Mouse (Mus musculus) neural tube, embryonic 13.5 days (tissue): ENCODE measurements around the gene Clcn1. TPM values are rescaled to one million over a fixed set of nuclear protein-coding genes. Genes with fewer than 3 reads are reported as not detected.

Experiments used
- ATAC-seq: fragments of 200-750 bp; cut with Nextera tagmentation; 2 replicates; pipeline ENCODE4 v1.8.0; 2017; ENCODE audit warnings: low read depth, mild to moderate bottlenecking, moderate TSS enrichment, moderate library complexity
- H3K27ac ChIP-seq: fragments of 300-500 bp; sonication (generic); replicated peaks from 2 replicates; pipeline ENCODE4 v1.5.1; 2015; ENCODE audit warnings: moderate library complexity, mild to moderate bottlenecking, inconsistent platforms
- H3K27me3 ChIP-seq: fragments of 300-500 bp; sonication (generic); 2 replicates; pipeline ENCODE4 v1.6.1; 2015; ENCODE audit warnings: mild to moderate bottlenecking, inconsistent platforms
- H3K36me3 ChIP-seq: fragments of 300-500 bp; sonication (generic); 2 replicates; pipeline ENCODE4 v1.6.1; 2015; ENCODE audit warnings: mild to moderate bottlenecking, inconsistent platforms
- H3K4me1 ChIP-seq: fragments of 300-500 bp; sonication (generic); replicated peaks from 2 replicates; pipeline ENCODE4 v1.6.1; 2015; ENCODE audit warnings: inconsistent platforms
- H3K4me2 ChIP-seq: fragments of 300-500 bp; sonication (generic); 2 replicates; pipeline ENCODE4 v1.6.1; 2015; ENCODE audit warnings: inconsistent platforms, mild to moderate bottlenecking, moderate library complexity
- H3K4me3 ChIP-seq: fragments of 300-500 bp; sonication (generic); 2 replicates; pipeline ENCODE4 v1.5.1; 2015; ENCODE audit warnings: mild to moderate bottlenecking, inconsistent platforms
- H3K9ac ChIP-seq: fragments of 300-500 bp; sonication (generic); 2 replicates; pipeline ENCODE4 v1.6.1; 2015; ENCODE audit warnings: moderate library complexity, mild to moderate bottlenecking, inconsistent platforms
- H3K9me3 ChIP-seq: fragments of 300-500 bp; sonication (generic); 2 replicates; pipeline ENCODE4 v1.6.1; 2016; ENCODE audit warnings: inconsistent platforms
- WGBS: fragments of 180-500 bp; shearing (Covaris S2); methylation state at CpG from one replicate; pipeline ENCODE4 v1.1.7; 2015; 5-methylcytosine and 5-hydroxymethylcytosine counted together
- polyA plus RNA-seq: library from polyadenylated mRNA; unstranded; fragments of >200 nt; fragmentation: Nextera tagmentation; extraction: Ambion mirVana; gene quantifications from 2 replicates; pipeline ENCODE4 v1.2.1, GENCODE M21; 2015

The Clcn1 gene
- polyA plus RNA-seq, 1 experiment from 2014 or later: 2.0 TPM

DNA sequence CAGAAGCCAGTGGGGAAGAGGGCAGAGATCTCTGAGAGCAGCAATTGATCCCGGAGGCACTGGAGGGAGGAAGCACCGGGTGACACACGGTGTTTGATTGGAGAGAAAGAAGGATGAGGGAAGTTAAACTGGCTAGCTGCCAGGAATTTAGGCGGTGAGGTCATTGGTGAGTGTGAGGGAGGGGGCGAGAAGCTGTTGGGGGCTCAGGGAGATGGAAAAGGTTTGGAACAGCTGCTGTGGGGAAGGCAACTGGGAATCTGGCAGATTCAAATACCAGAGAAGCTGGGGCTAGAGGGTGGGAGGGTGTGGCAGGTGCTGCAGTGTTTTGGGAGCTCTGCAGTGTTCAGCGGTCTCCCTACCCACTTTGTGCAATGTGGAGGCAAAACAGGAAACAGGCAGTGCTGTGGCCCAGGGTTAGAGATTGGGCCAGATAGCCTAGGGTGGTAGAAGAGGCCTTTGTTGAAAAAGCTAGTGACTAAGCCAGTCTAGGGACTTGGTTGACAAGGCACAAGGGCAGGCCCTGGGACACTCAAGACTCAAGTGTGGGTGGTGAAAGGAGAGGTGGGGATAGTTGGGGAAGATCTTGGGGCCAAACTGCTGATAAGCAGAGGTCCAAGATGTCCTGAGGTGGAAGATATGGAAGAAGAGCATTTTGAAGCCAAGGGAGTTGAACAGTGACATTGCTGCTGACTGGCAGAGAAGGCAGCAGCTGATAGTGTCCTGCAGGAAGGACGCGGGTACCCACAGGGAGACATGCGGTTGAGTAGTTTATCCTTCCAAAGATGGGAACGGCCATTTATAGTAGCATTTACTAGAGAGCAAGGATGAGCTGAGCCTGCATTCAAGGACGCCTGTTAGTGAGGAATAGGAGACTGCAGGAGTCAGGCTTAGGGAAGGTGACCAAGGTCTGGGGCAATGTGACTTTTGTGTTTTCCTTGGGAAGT lies 67.9 kb downstream of the Clcn1 start:
- Histone ChIP-seq H3K9me3 (no peaks in the 10 kb centered on the region), H3K4me3 (no peak overlapping the region), H3K9ac (no peak overlapping the region), H3K4me1 (peaks cover 47% of the 10 kb centered on the region), H3K4me2 (peak overlapping the region; percentile 4; the same call in 1 of the 2 replicates), H3K27ac (no peak overlapping the region), H3K36me3 (peaks cover 57% of the 10 kb centered on the region), H3K27me3 (no peaks in the 10 kb centered on the region)
- no peak for ATAC-seq
- 59% methylated on average over 11 of the region's 11 CpGs for WGBS

DNA sequence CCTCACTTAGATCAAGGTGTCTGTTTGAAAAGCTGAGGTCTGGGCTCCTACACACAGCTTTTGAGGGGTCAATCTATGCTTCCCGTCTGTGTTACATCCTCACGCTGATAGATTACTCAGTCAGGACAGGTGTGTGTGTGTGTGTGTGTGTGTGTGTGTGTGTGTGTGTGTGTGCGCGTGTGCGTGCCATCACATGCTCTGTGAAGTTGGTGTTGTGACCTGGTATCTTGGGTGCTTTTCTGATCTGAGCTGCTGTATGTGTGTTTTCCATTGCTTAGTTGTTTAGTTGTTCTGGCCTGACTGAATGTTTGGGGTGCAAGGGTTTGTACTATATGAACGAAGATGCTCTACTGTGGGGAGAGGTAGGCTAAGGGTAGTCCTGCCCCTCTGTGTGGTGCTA lies 68.9 kb downstream of the Clcn1 start:
- ATAC-seq: no peak
- WGBS: 95% methylated on average over 6 of the region's 6 CpGs
- no peak overlapping the region for H3K9ac ChIP-seq
- peaks cover 68% of the 10 kb centered on the region for H3K36me3 ChIP-seq
- no peaks in the 10 kb centered on the region for H3K9me3 ChIP-seq
- no peak overlapping the region for H3K4me3 ChIP-seq
- H3K27ac ChIP-seq: no peak overlapping the region
- no peak overlapping the region for H3K4me2 ChIP-seq
- H3K4me1 ChIP-seq: peaks cover 46% of the 10 kb centered on the region
- no peaks in the 10 kb centered on the region for H3K27me3 ChIP-seq

DNA sequence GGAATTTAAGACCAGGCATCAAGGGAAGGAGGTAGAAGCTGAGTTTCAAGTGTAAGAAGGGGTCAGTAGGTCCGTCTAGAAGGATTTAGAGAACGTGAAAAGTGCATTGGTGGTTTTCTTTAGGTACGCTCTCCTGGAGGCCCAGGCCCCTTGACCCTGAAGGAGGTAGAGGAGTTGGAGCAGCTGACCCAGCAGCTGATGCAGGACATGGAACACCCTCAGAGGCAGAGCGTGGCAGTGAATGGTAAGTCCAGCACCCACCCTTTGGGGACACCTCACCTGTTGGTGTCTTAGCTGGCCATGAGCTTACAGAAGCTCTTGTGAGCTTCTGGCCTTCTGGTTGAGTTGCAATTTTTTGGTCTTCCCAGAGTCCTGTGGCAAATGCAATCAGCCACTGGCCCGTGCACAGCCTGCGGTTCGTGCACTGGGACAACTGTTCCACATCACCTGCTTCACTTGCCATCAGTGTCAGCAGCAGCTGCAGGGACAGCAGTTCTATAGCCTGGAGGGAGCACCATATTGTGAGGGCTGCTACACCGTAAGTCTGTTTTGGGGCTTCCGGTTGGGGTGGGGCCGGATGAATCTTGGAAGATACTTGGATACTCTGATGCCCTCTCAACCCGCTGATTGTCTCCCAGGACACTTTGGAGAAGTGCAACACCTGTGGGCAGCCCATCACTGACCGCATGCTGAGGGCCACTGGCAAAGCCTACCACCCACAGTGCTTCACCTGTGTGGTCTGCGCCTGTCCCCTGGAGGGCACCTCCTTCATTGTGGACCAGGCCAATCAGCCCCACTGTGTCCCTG lies 69.5 kb downstream of the Clcn1 start:
- Histone ChIP-seq H3K4me3 (no peak overlapping the region), H3K36me3 (peaks cover 71% of the 10 kb centered on the region), H3K27ac (no peak overlapping the region), H3K27me3 (no peaks in the 10 kb centered on the region), H3K4me2 (no peak overlapping the region), H3K9me3 (no peaks in the 10 kb centered on the region), H3K4me1 (peaks cover 40% of the 10 kb centered on the region), H3K9ac (no peak overlapping the region)
- no peak for ATAC-seq
- WGBS: 93% methylated on average over 13 of the region's 13 CpGs

DNA sequence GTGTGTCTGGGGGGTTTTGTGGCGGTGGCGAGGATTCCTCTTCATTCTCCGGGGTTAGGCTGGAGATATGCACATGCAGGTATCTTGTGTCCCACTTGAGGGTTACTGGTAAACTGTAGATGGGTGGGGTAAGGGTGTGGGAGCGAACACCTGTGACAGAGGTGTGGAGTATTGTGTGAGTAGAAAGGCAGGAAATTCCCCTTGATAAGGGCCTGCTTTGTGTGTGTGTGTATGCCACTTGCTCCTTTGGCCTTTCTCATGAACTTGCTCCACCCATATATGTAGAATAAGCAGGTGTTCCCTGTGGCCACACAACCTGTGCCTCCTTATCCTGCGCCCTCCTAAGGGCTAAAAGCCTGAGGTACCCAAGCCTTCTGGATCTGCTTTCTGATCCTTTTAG lies 70.4 kb downstream of the Clcn1 start:
- 95% methylated on average over 5 of the region's 5 CpGs for WGBS
- Histone ChIP-seq H3K9ac (no peak overlapping the region), H3K4me1 (peaks cover 31% of the 10 kb centered on the region), H3K4me2 (no peak overlapping the region), H3K27me3 (no peaks in the 10 kb centered on the region), H3K4me3 (no peak overlapping the region), H3K27ac (no peak overlapping the region), H3K9me3 (no peaks in the 10 kb centered on the region), H3K36me3 (peaks cover 70% of the 10 kb centered on the region)
- ATAC-seq: no peak

DNA sequence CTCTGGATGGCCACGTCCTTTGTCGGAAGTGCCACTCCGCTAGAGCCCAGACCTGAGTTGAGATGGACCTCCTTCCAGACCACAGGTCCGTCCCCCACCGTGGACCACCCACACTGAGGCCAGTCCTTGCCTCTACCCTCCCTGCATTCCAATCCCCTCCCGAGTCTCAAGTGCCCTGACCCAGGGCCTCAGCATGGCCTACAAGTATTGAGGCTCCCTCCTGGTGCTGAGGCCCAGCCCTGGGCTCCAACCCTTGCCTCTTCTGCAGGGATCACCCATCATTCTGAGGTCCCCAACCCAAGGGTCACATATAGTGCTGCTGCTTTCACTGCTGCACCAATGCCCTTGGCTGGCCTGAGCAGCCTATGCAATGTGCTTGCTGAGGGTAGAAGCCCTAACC lies 71.4 kb downstream of the Clcn1 start:
- H3K4me1 ChIP-seq: peaks cover 21% of the 10 kb centered on the region
- no peaks in the 10 kb centered on the region for H3K27me3 ChIP-seq
- no peaks in the 10 kb centered on the region for H3K9me3 ChIP-seq
- no peak overlapping the region for H3K4me3 ChIP-seq
- no peak for ATAC-seq
- no peak overlapping the region for H3K4me2 ChIP-seq
- 48% methylated on average over 6 of the region's 6 CpGs for WGBS
- peaks cover 66% of the 10 kb centered on the region for H3K36me3 ChIP-seq
- H3K27ac ChIP-seq: no peak overlapping the region
- H3K9ac ChIP-seq: no peak overlapping the region; the same call in 1 of the 2 replicates

DNA sequence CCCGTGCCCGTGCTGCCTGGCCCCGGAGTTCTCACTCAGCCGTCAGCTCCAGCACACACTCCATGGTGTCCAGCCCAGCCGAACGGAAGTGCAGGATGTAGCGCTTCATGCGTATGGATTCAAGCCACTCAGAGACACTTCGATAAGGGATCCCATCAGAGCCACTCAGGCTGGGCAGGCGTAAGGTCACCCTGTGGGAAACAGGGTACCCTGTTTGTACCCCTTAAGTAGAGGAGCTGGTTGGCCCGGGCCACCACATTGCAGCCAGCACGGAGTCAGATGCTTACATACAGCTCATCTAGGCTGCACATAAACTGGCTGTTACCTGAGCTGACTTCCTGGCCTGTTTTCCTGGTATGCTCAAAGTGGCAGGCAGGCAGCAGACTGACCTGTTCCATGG lies 72.4 kb downstream of the Clcn1 start:
- peaks cover 11% of the 10 kb centered on the region for H3K4me1 ChIP-seq
- H3K9ac ChIP-seq: no peak overlapping the region
- H3K9me3 ChIP-seq: no peaks in the 10 kb centered on the region
- no peak overlapping the region for H3K27ac ChIP-seq
- H3K4me2 ChIP-seq: no peak overlapping the region
- ATAC-seq: no peak
- WGBS: 94% methylated on average over 12 of the region's 12 CpGs
- no peak overlapping the region for H3K4me3 ChIP-seq
- no peaks in the 10 kb centered on the region for H3K27me3 ChIP-seq
- peaks cover 66% of the 10 kb centered on the region for H3K36me3 ChIP-seq

DNA sequence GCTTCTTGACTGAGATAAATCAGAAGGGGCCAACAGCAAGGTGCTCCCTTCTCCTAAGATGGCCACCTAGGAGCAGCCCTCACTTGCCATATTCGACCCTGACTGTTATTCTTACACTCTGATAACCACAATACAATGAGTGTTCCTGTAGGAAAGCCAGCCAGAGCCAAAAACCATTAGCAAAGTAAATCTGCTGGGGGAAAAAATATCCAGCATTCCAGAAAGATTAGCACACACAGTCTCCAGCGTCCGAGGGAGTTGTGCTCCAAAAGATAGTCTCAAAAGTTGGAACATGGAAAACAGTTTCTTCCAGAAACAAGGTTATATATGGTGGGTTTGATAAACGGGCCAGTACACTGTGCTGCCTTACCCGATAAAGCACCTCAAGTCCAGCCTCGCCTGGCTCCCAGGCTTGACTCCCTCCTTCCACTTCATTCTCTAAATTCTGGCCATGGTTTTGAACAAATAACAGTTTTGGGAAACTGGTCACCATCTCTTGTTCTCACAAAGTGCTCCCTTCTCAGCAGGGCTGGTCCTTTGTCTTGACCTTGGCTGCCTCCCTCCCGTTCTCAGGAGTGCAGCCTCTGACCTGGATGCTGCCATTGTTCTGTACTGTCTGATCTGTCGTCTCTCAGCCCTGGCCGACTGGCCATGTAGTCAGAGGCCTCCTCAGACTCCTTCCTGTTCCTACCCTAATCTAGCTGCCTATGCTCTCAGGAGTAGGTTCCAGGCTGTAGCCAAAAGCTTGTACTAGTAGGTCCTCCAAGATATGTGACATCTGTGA lies 73.1 kb downstream of the Clcn1 start:
- H3K4me3 ChIP-seq: no peak overlapping the region
- WGBS: 78% methylated on average over 9 of the region's 9 CpGs
- peaks cover 4% of the 10 kb centered on the region for H3K4me1 ChIP-seq

DNA sequence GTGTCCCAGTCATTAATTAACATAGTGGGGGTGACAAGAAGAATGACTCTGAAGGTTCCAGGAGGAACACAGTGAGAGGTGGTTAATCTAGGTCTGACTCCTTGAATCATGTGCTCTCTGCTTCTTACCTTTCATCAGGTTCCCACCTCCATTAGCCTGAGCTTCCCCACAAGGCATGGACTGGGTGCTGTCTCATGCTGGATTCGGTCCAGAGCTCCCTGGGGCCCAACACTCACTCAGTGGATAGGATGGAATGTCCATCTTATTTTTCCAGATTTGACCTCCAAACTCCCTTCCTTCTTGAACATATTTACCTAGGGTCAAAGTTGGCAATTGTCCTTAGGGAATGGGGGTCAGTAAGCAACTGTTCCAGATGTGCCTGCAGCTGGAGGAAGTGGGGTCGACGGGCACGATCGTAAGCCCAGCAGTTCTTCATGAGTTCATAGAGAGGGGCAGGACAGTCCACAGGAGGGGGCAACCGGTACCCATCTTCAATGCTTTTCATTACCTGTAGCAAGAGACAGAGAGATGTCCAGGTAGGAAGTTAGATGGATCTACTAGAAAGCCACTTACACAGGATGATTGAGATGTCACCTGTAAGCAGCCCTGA lies 73.9 kb downstream of the Clcn1 start:
- Histone ChIP-seq H3K9ac (no peak overlapping the region), H3K36me3 (peaks cover 58% of the 10 kb centered on the region)

More for the DNA sequence above, 73.1 kb downstream of the Clcn1 start:
- Histone ChIP-seq H3K9me3 (no peaks in the 10 kb centered on the region), H3K9ac (no peak overlapping the region), H3K27ac (no peak overlapping the region), H3K27me3 (no peaks in the 10 kb centered on the region), H3K36me3 (peaks cover 66% of the 10 kb centered on the region), H3K4me2 (no peak overlapping the region)
- ATAC-seq: no peak

DNA sequence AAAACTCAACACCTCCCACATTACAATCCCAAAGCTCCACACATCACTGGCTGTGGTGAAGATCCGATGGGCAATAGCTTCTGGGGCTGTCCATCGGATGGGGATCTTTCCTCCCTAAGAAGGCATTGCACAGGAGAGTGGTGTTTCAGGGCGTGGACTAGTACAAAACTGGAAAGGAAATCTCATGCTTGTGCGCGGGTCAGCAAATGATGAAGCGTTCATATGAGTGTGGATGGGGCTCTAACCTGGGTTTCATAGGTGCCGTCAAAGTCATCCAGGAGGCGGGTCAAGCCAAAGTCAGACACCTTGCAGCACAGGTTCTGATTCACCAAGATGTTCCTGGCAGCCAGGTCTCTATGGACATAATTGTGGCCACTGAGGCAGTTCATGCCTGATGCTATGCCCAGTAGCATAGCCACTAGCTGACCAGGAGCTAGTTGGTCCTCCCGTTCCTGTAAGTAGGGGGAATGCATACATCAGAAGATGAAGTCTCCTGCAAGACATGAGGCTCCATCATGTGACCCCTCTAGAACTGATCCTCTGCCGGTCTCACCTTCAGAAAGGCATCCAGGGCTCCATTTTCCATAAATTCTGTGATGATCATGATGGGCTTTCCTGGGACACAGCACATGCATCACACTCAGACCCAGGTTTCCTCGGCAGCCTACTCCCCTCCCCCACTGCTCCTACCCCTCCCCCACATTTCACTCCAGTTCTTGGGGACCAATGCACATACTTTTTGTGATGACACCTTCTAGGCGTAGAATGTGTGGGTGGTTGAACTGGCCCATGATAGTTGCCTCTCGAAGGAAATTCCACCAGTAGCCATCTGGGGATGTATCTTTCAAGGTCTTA lies 74.8 kb downstream of the Clcn1 start:
- no peaks in the 10 kb centered on the region for H3K27me3 ChIP-seq
- H3K9me3 ChIP-seq: no peaks in the 10 kb centered on the region
- H3K36me3 ChIP-seq: peaks cover 48% of the 10 kb centered on the region
- H3K9ac ChIP-seq: no peak overlapping the region
- H3K27ac ChIP-seq: no peak overlapping the region
- H3K4me3 ChIP-seq: no peak overlapping the region
- H3K4me1 ChIP-seq: no peaks in the 10 kb centered on the region
- 91% methylated on average over 13 of the region's 13 CpGs for WGBS
- H3K4me2 ChIP-seq: no peak overlapping the region
- ATAC-seq: no peak

More for the DNA sequence above, 73.9 kb downstream of the Clcn1 start:
- H3K27me3 ChIP-seq: no peaks in the 10 kb centered on the region
- H3K4me2 ChIP-seq: no peak overlapping the region
- WGBS: 95% methylated on average over 6 of the region's 6 CpGs
- ATAC-seq: no peak
- no peak overlapping the region for H3K4me3 ChIP-seq
- H3K27ac ChIP-seq: no peak overlapping the region
- H3K9me3 ChIP-seq: no peaks in the 10 kb centered on the region
- H3K4me1 ChIP-seq: no peaks in the 10 kb centered on the region

DNA sequence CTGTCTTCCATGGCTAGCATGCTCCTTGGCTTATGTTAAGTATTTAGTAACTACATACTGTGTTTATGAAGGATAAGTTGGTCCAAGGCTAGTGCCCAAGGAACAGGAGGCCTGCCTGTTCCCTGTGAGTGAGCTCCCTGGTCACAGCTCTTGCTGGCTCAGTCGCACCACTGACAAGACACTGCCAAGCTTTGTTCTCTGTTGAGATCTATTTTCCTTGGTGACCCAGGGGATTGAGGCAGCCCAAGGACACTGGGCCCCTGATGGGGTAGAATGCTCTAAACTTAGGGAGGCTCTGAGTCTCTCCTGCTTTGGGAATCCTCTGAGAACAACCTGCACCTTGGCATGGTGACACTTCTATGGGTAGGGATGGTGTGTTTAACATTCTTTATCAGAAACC lies 75.6 kb downstream of the Clcn1 start:
- H3K9me3 ChIP-seq: no peaks in the 10 kb centered on the region
- no peak overlapping the region for H3K9ac ChIP-seq
- H3K4me3 ChIP-seq: no peak overlapping the region
- 66% methylated on average over 1 of the region's 1 CpGs for WGBS
- ATAC-seq: no peak
- H3K27ac ChIP-seq: no peak overlapping the region
- no peaks in the 10 kb centered on the region for H3K27me3 ChIP-seq
- H3K4me1 ChIP-seq: no peaks in the 10 kb centered on the region
- peaks cover 40% of the 10 kb centered on the region for H3K36me3 ChIP-seq
- H3K4me2 ChIP-seq: no peak overlapping the region

DNA sequence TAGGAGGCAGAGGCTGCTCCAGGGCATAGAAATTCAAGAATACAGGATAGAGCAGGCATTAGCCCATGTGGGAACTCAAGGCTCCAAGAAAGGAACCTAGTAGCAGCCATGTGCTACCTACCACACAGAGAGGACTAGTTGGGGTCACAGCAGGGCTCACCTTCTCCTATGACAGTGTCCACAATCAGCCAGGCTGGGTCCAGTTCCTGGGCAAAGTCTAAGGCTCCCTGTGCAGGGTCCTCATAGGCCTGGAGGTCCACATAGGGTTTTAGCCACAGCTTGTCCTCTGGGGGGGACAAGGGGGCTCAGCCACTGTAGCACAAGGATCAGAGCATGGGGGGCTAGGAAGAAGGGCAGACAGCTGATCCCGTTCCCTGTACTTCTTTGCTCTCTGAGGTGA lies 76.0 kb downstream of the Clcn1 start:
- no peaks in the 10 kb centered on the region for H3K4me1 ChIP-seq
- no peak for ATAC-seq
- 96% methylated on average over 1 of the region's 1 CpGs for WGBS

More for the DNA sequence above, 76.0 kb downstream of the Clcn1 start:
- Histone ChIP-seq H3K27ac (no peak overlapping the region), H3K4me2 (no peak overlapping the region), H3K9me3 (no peaks in the 10 kb centered on the region), H3K36me3 (peaks cover 36% of the 10 kb centered on the region), H3K4me3 (no peak overlapping the region), H3K9ac (no peak overlapping the region), H3K27me3 (no peaks in the 10 kb centered on the region)
